Mouse (Mus musculus) heart, postnatal 36 days (tissue): ENCODE results near the gene Kirrel3. TPM values are rescaled to one million over a fixed set of nuclear protein-coding genes. Genes with fewer than 3 reads are reported as not detected.
A peak's percentile ranks its signal among the peaks of the same experiment; 100 is the strongest.

ENCODE experiments used
- DNase-seq, 2 experiments: peaks; one replicate each; pipeline ENCODE4 v3.0.0; 2021 to 2022
- intact Hi-C: fragments of 180-260 bp; cut with DNase I; formaldehyde crosslinking; loops from one replicate; pipeline ENCODE4 v1.15.1; 2025
- total RNA-seq, 2 experiments: library from RNA; stranded (reverse); gene quantifications; 2 replicates each; pipeline ENCODE4 v1.2.3; 2021

Gene Kirrel3
- total RNA-seq, 2 experiments from 2014 or later, result 0.53 to 0.60 TPM

- no peak for DNase-seq
- intact Hi-C loops, result no loop called here
Observed at GRCm38 (mm10) chr9:34921941-34922340, 436.2 kb downstream of the Kirrel3 start.

- DNase-seq, result no peak
- intact Hi-C loops, result no loop called here
Observed at GRCm38 (mm10) chr9:34922716-34923115, 437.0 kb downstream of the Kirrel3 start.

GRCm38 (mm10) chr9:34923134-34923931 lies 437.6 kb downstream of the Kirrel3 start:
- no peak for DNase-seq

GRCm38 (mm10) chr9:34925616-34926015 lies 439.9 kb downstream of the Kirrel3 start:
- intact Hi-C loops, result no loop called here
- DNase-seq, result no peak

More at GRCm38 (mm10) chr9:34923134-34923931, 437.6 kb downstream of the Kirrel3 start:
- intact Hi-C loops, result no loop called here

GRCm38 (mm10) chr9:34930371-34930770 lies 444.7 kb downstream of the Kirrel3 start:
- intact Hi-C loops, result no loop called here
- no peak for DNase-seq

GRCm38 (mm10) chr9:34938140-34938539 lies 452.4 kb downstream of the Kirrel3 start:
- no peak for DNase-seq
- intact Hi-C loops, result no loop called here

- no peak for DNase-seq
- intact Hi-C loops, result no loop called here
Observed at GRCm38 (mm10) chr9:34939621-34940020, 453.9 kb downstream of the Kirrel3 start.

- intact Hi-C loops, result no loop called here
Observed at GRCm38 (mm10) chr9:34942122-34942831, 456.6 kb downstream of the Kirrel3 start.

GRCm38 (mm10) chr9:34942996-34943395 lies 457.3 kb downstream of the Kirrel3 start:
- no peak for DNase-seq
- intact Hi-C loops, result no loop called here

More at GRCm38 (mm10) chr9:34942122-34942831, 456.6 kb downstream of the Kirrel3 start:
- DNase-seq, result no peak

- intact Hi-C loops, result no loop called here
- no peak for DNase-seq
Observed at GRCm38 (mm10) chr9:34945301-34945700, 459.6 kb downstream of the Kirrel3 start.

GRCm38 (mm10) chr9:34947258-34947657 lies 461.6 kb downstream of the Kirrel3 start:
- DNase-seq, result no peak
- intact Hi-C loops, result no loop called here

- DNase-seq, result no peak
- intact Hi-C loops, result no loop called here
Observed at GRCm38 (mm10) chr9:34947717-34948116, 462.0 kb downstream of the Kirrel3 start.

GRCm38 (mm10) chr9:34953420-34953819 lies 467.7 kb downstream of the Kirrel3 start:
- intact Hi-C loops, result loop anchor here (5.0 kb wide), 1 partner anchor 71 kb away; no protein-coding TSS in a partner anchor

GRCm38 (mm10) chr9:34954212-34954611 lies 468.5 kb downstream of the Kirrel3 start:
- intact Hi-C loops, result loop anchor here (5.0 kb wide), 1 partner anchor 72 kb away; no protein-coding TSS in a partner anchor
- DNase-seq, result peak in 1 of 2 experiments; percentile 21

More at GRCm38 (mm10) chr9:34953420-34953819, 467.7 kb downstream of the Kirrel3 start:
- DNase-seq, result peak; percentile 16 to 22

GRCm38 (mm10) chr9:34956512-34956911 lies 470.8 kb downstream of the Kirrel3 start:
- intact Hi-C loops, result no loop called here

GRCm38 (mm10) chr9:34957691-34958090 lies 472.0 kb downstream of the Kirrel3 start:
- intact Hi-C loops, result no loop called here
- DNase-seq, result peak; percentile 26 to 37

More at GRCm38 (mm10) chr9:34956512-34956911, 470.8 kb downstream of the Kirrel3 start:
- no peak for DNase-seq

- DNase-seq, result no peak
- intact Hi-C loops, result no loop called here
Observed at GRCm38 (mm10) chr9:34958183-34958830, 472.6 kb downstream of the Kirrel3 start.

GRCm38 (mm10) chr9:34960736-34961135 lies 475.0 kb downstream of the Kirrel3 start:
- DNase-seq, result no peak
- intact Hi-C loops, result no loop called here

GRCm38 (mm10) chr9:34961171-34961570 lies 475.5 kb downstream of the Kirrel3 start:
- intact Hi-C loops, result no loop called here
- DNase-seq, result no peak

- no peak for DNase-seq
- intact Hi-C loops, result no loop called here
Observed at GRCm38 (mm10) chr9:34962251-34962650, 476.6 kb downstream of the Kirrel3 start.

GRCm38 (mm10) chr9:34963593-34963992 lies 477.9 kb downstream of the Kirrel3 start:
- intact Hi-C loops, result no loop called here
- no peak for DNase-seq
